In genomic region chr10:43646965-43647364, GRCm38 (mm10) we compare ENCODE assay signal across 31 mouse cellular contexts.
A peak's percentile ranks its signal among the peaks of the same experiment; 100 is the strongest.
DNase-seq lines count a peak whose midpoint lies in the region; ATAC-seq and TF ChIP-seq lines count a peak whose summit lies in the region.
"Had no signal": no experiment of that assay in that cellular context is flagged by ENCODE, and none has a peak within 500 bp of the region (broad histone marks: within the 10 kb centered on the region; RNA-seq: fewer than 3 reads in every experiment).

No protein-coding gene starts in this region.

- WGBS in liver, embryonic 11.5 days: 63% methylated on average over 6 of the region's 6 CpGs
- WGBS in liver, embryonic 14.5 days (ENCODE audit: insufficient replicate concordance): 23% methylated on average over 6 of the region's 6 CpGs
- 93% methylated on average over 6 of the region's 6 CpGs for WGBS in forebrain, embryonic 12.5 days

- no peaks in the 10 kb centered on the region for H3K36me3 ChIP-seq in liver, embryonic 11.5 days (ENCODE audit: control insufficient read depth, insufficient read depth, low read length)
- no peaks in the 10 kb centered on the region for H3K36me3 ChIP-seq in liver, embryonic 14.5 days (replicated peaks; ENCODE audit: control insufficient read depth, insufficient read depth, low read depth)
- H3K36me3 ChIP-seq in forebrain, embryonic 12.5 days (replicated peaks): no peaks in the 10 kb centered on the region
- H3K36me3 ChIP-seq: embryonic facial prominence, embryonic 12.5 days; hindbrain, embryonic 12.5 days; limb, embryonic 12.5 days; midbrain, embryonic 10.5 days; midbrain, embryonic 15.5 days; neural tube, embryonic 15.5 days had no signal

- H3K27me3 ChIP-seq in liver, embryonic 11.5 days (replicated peaks; ENCODE audit: control insufficient read depth, insufficient read depth, low read length): no peaks in the 10 kb centered on the region
- no peaks in the 10 kb centered on the region for H3K27me3 ChIP-seq in liver, embryonic 14.5 days (ENCODE audit: control insufficient read depth, insufficient read depth, low read length)
- no peaks in the 10 kb centered on the region for H3K27me3 ChIP-seq in forebrain, embryonic 12.5 days
- H3K27me3 ChIP-seq: CH12.LX; embryonic facial prominence, embryonic 12.5 days; hindbrain, embryonic 12.5 days; limb, embryonic 12.5 days; midbrain, embryonic 15.5 days; neural tube, embryonic 15.5 days had no signal

- H3K4me2 ChIP-seq in liver, embryonic 11.5 days: no peak overlapping the region
- peak overlapping the region; percentile 39 for H3K4me2 ChIP-seq in liver, embryonic 14.5 days (ENCODE audit: low read depth)
- H3K4me2 ChIP-seq in forebrain, embryonic 12.5 days: no peak overlapping the region
- H3K4me2 ChIP-seq: embryonic facial prominence, embryonic 12.5 days; hindbrain, embryonic 12.5 days; limb, embryonic 12.5 days; midbrain, embryonic 15.5 days; neural tube, embryonic 15.5 days had no signal

- no peak for DNase-seq in liver, embryonic 11.5 days (ENCODE audit: low spot score)
- DNase-seq in liver: no peak
- no peak for DNase-seq in liver, embryonic 14.5 days (ENCODE audit: low read depth in 3 of 3, low spot score in 3 of 3)
- DNase-seq in kidney, adult 18-20 months: no peak
- no peak for DNase-seq in gastrocnemius, postnatal 14 days
- DNase-seq: adrenal gland, postnatal 36 days; cerebellum, adult 8-10 months; cerebellum, postnatal 25 days; forebrain, postnatal 0 days; gastrocnemius, postnatal 10 days; heart, postnatal 36 days; kidney, postnatal 14 days; layer of hippocampus, adult 9-11 months; lung, adult 18-20 months; retina, postnatal 1 day; right cerebral cortex, postnatal 14 days; thymus, postnatal 25 days had no signal

- H3K4me1 ChIP-seq in liver, embryonic 11.5 days (replicated peaks; ENCODE audit: control insufficient read depth, insufficient read depth, low read length): peaks cover 33% of the 10 kb centered on the region
- H3K4me1 ChIP-seq in liver, embryonic 14.5 days (replicated peaks; ENCODE audit: control insufficient read depth in 2 of 2, insufficient read depth in 2 of 2, low read length in 1 of 2): peaks cover 43 to 53% of the 10 kb centered on the region in 2 experiments
- H3K4me1 ChIP-seq in forebrain, embryonic 12.5 days: peaks cover 5% of the 10 kb centered on the region; the same call in 1 of the 2 replicates
- H3K4me1 ChIP-seq: embryonic facial prominence, embryonic 12.5 days; hindbrain, embryonic 12.5 days; midbrain, embryonic 15.5 days had no signal

- intact Hi-C loops in gastrocnemius, postnatal 14 days (cut with DNase I; ENCODE audit: low total_unique reads): no loop called here

- peak; percentile 19 for ATAC-seq in liver, embryonic 11.5 days (replicated peaks; ENCODE audit: low FRiP score)
- ATAC-seq in common myeloid progenitor, adult 5-6 weeks (replicated peaks; ENCODE audit: low read depth, poor library complexity, severe bottlenecking): peak; percentile 49
- peak; percentile 37; the same call in 1 of the 2 replicates for ATAC-seq in liver, embryonic 14.5 days (ENCODE audit: insufficient read depth)
- peak; percentile 76 for ATAC-seq in megakaryocyte-erythroid progenitor cell, adult 5-6 weeks (replicated peaks; ENCODE audit: low FRiP score, low TSS enrichment, poor library complexity, severe bottlenecking)
- ATAC-seq in forebrain, embryonic 12.5 days (ENCODE audit: low FRiP score): no peak
- ATAC-seq: forebrain, postnatal 0 days; hindbrain, postnatal 0 days; intestine, embryonic 16.5 days; lung, postnatal 0 days; midbrain, embryonic 15.5 days had no signal

- 0 out of 2 replicates have a peak overlapping the region, but pooled peaks have one; percentile 13 for H3K9ac ChIP-seq in liver, embryonic 11.5 days (ENCODE audit: low read depth, low read length)
- peak overlapping the region; percentile 27; the same call in 1 of the 2 replicates for H3K9ac ChIP-seq in liver, embryonic 14.5 days (replicated peaks)
- H3K9ac ChIP-seq in forebrain, embryonic 12.5 days: no peak overlapping the region
- H3K9ac ChIP-seq: embryonic facial prominence, embryonic 12.5 days; forebrain, postnatal 0 days; hindbrain, embryonic 12.5 days; limb, embryonic 12.5 days; midbrain, embryonic 15.5 days; neural tube, embryonic 15.5 days had no signal

- peak overlapping the region; percentile 70 for H3K27ac ChIP-seq in liver, embryonic 11.5 days (ENCODE audit: low read depth, low read length)
- H3K27ac ChIP-seq in liver, embryonic 14.5 days: peak overlapping the region; percentile 76
- no peak overlapping the region for H3K27ac ChIP-seq in forebrain, embryonic 12.5 days
- H3K27ac ChIP-seq: embryonic facial prominence, embryonic 12.5 days; hindbrain, embryonic 12.5 days; hindbrain, postnatal 0 days; limb, embryonic 12.5 days; macrophage; midbrain, embryonic 10.5 days; midbrain, embryonic 15.5 days; neural tube, embryonic 15.5 days had no signal

- no peak overlapping the region for H3K4me3 ChIP-seq in liver, embryonic 11.5 days (ENCODE audit: low read depth, low read length)
- no peak overlapping the region for H3K4me3 ChIP-seq in liver, embryonic 14.5 days (ENCODE audit: insufficient read depth in 1 of 2, low read depth in 2 of 2, low read length in 2 of 2)
- no peak overlapping the region for H3K4me3 ChIP-seq in forebrain, embryonic 12.5 days (replicated peaks)
- H3K4me3 ChIP-seq: embryonic facial prominence, embryonic 12.5 days; hindbrain, embryonic 12.5 days; limb, embryonic 12.5 days; midbrain, embryonic 10.5 days; midbrain, embryonic 15.5 days; neural tube, embryonic 15.5 days had no signal

- peak; percentile 39; the same call in 1 of the 2 replicates for TF ChIP-seq EP300 in liver, embryonic 14.5 days (IDR thresholded peaks at IDR 0.05; ENCODE audit: low read depth)

- TF ChIP-seq CTCF in liver, embryonic 14.5 days (IDR thresholded peaks at IDR 0.05; ENCODE audit: low read depth): no peak

- no peaks in the 10 kb centered on the region for H3K9me3 ChIP-seq in liver, embryonic 11.5 days (ENCODE audit: control insufficient read depth, low read length)
- no peaks in the 10 kb centered on the region for H3K9me3 ChIP-seq in liver, embryonic 14.5 days (ENCODE audit: control insufficient read depth, low read length)
- no peaks in the 10 kb centered on the region for H3K9me3 ChIP-seq in forebrain, embryonic 12.5 days
- H3K9me3 ChIP-seq: embryonic facial prominence, embryonic 12.5 days; hindbrain, embryonic 12.5 days; limb, embryonic 12.5 days; midbrain, embryonic 10.5 days; midbrain, embryonic 15.5 days; neural tube, embryonic 15.5 days had no signal
